Mouse (Mus musculus): ENCODE measurements around the gene Dync1i1. TPM values are rescaled to one million over a fixed set of nuclear protein-coding genes. Genes with fewer than 3 reads are reported as not detected.

Gene Dync1i1
- polyA plus RNA-seq, 1 experiment: not detected

- Histone ChIP-seq H3K4me3 (ENCODE audit: insufficient read depth, low read length) (no peak overlapping the region), H3K27ac (ENCODE audit: insufficient read depth, low read depth, low read length) (no peak overlapping the region), H3K4me1 (ENCODE audit: control insufficient read depth, insufficient read depth, low read length) (no peaks in the 10 kb centered on the region)
- TF ChIP-seq POLR2A (IDR thresholded peaks at IDR 0.05; ENCODE audit: borderline replicate concordance, low read depth, low read length) (no peak), CTCF (IDR thresholded peaks at IDR 0.05; ENCODE audit: low read depth, low read length) (no peak)
Measured at GRCm38 (mm10) chr6:5871060-5871459, 145.6 kb downstream of the Dync1i1 start.

- Histone ChIP-seq H3K27ac (ENCODE audit: insufficient read depth, low read depth, low read length) (no peak overlapping the region), H3K4me1 (ENCODE audit: control insufficient read depth, insufficient read depth, low read length) (no peaks in the 10 kb centered on the region), H3K4me3 (ENCODE audit: insufficient read depth, low read length) (no peak overlapping the region)
- TF ChIP-seq POLR2A (IDR thresholded peaks at IDR 0.05; ENCODE audit: borderline replicate concordance, low read depth, low read length) (no peak), CTCF (IDR thresholded peaks at IDR 0.05; ENCODE audit: low read depth, low read length) (no peak)
Measured at GRCm38 (mm10) chr6:5871581-5872298, 146.3 kb downstream of the Dync1i1 start.

GRCm38 (mm10) chr6:5889341-5889740 is 163.9 kb downstream of the Dync1i1 start:
- no peaks in the 10 kb centered on the region for H3K4me1 ChIP-seq (ENCODE audit: control insufficient read depth, insufficient read depth, low read length)
- no peak for TF ChIP-seq CTCF (IDR thresholded peaks at IDR 0.05; ENCODE audit: low read depth, low read length)
- TF ChIP-seq POLR2A (IDR thresholded peaks at IDR 0.05; ENCODE audit: borderline replicate concordance, low read depth, low read length): no peak
- no peak overlapping the region for H3K4me3 ChIP-seq (ENCODE audit: insufficient read depth, low read length)
- no peak overlapping the region for H3K27ac ChIP-seq (ENCODE audit: insufficient read depth, low read depth, low read length)

GRCm38 (mm10) chr6:5911295-5911694 is 185.9 kb downstream of the Dync1i1 start:
- Histone ChIP-seq H3K4me1 (ENCODE audit: control insufficient read depth, insufficient read depth, low read length) (no peaks in the 10 kb centered on the region), H3K27ac (ENCODE audit: insufficient read depth, low read depth, low read length) (no peak overlapping the region), H3K4me3 (ENCODE audit: insufficient read depth, low read length) (no peak overlapping the region)
- TF ChIP-seq POLR2A (IDR thresholded peaks at IDR 0.05; ENCODE audit: borderline replicate concordance, low read depth, low read length): no peak
- no peak for TF ChIP-seq CTCF (IDR thresholded peaks at IDR 0.05; ENCODE audit: low read depth, low read length)

DNA sequence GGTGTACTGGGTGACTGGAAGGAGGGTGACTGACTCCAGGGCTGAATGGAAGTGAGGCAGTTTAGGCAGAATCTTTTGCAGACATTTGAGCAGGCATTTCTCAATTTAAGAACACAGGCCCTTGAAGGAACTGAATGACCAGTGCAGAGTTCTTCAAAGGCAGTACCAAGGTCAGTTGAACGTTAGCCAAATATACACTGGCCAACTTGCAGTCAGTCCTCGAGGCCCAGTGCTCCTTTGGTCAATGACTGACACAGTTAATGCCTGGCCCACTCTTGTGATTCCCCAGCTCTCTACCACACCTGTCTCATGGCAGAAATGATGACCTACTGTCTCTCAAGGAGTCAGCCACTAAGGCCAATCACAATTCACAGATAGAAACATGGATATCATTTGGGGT is 189.6 kb downstream of the Dync1i1 start:
- TF ChIP-seq POLR2A (IDR thresholded peaks at IDR 0.05; ENCODE audit: borderline replicate concordance, low read depth, low read length) (no peak), CTCF (IDR thresholded peaks at IDR 0.05; ENCODE audit: low read depth, low read length) (no peak)
- Histone ChIP-seq H3K4me1 (ENCODE audit: control insufficient read depth, insufficient read depth, low read length) (no peaks in the 10 kb centered on the region), H3K4me3 (ENCODE audit: insufficient read depth, low read length) (no peak overlapping the region), H3K27ac (ENCODE audit: insufficient read depth, low read depth, low read length) (no peak overlapping the region)

- H3K27ac ChIP-seq (ENCODE audit: insufficient read depth, low read depth, low read length): no peak overlapping the region
- H3K4me3 ChIP-seq (ENCODE audit: insufficient read depth, low read length): no peak overlapping the region
- TF ChIP-seq CTCF (IDR thresholded peaks at IDR 0.05; ENCODE audit: low read depth, low read length): no peak
- TF ChIP-seq POLR2A (IDR thresholded peaks at IDR 0.05; ENCODE audit: borderline replicate concordance, low read depth, low read length): no peak
- H3K4me1 ChIP-seq (ENCODE audit: control insufficient read depth, insufficient read depth, low read length): no peaks in the 10 kb centered on the region
Measured at GRCm38 (mm10) chr6:5920670-5921069, 195.2 kb downstream of the Dync1i1 start.

DNA sequence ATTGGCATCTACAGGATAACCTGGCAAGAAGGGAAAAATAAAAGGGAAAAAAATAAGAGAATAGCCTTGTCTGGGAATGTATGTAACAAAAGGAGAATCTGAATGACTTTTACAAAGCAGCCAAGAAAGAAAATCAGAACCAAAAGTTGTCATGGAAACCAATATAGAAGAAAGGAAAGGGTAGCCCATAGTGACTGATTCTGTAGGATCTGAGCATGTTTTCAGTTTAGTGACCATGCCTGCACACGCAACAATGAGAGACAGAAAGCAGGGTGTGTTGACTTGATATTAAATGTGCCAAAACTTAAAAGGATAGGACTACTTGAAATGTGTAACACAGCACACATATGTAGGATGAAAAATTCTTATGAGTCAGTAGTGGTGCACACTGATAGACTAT is 197.2 kb downstream of the Dync1i1 start:
- TF ChIP-seq POLR2A (IDR thresholded peaks at IDR 0.05; ENCODE audit: borderline replicate concordance, low read depth, low read length) (no peak), CTCF (IDR thresholded peaks at IDR 0.05; ENCODE audit: low read depth, low read length) (no peak)
- H3K27ac ChIP-seq (ENCODE audit: insufficient read depth, low read depth, low read length): no peak overlapping the region
- no peak overlapping the region for H3K4me3 ChIP-seq (ENCODE audit: insufficient read depth, low read length)
- H3K4me1 ChIP-seq (ENCODE audit: control insufficient read depth, insufficient read depth, low read length): no peaks in the 10 kb centered on the region

DNA sequence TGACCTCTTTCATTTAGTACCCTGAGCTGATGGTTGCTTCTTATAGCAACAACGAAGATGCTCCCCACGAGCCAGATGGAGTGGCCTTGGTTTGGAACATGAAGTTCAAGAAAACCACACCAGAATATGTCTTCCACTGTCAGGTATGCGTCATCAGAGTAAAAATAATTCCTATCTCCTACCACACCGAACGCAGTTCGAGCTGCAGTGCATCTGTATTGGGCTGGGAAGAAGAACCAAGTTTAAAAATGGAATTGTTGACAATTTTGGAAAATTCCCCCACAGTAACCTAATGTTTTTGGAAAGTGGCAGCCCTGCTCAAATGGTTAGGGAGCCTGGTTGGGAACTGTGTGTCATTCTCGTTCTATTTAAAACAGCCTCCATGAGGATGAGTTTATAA is 197.7 kb downstream of the Dync1i1 start:
- no peak for TF ChIP-seq POLR2A (IDR thresholded peaks at IDR 0.05; ENCODE audit: borderline replicate concordance, low read depth, low read length)
- no peak for TF ChIP-seq CTCF (IDR thresholded peaks at IDR 0.05; ENCODE audit: low read depth, low read length)
- no peak overlapping the region for H3K4me3 ChIP-seq (ENCODE audit: insufficient read depth, low read length)
- H3K27ac ChIP-seq (ENCODE audit: insufficient read depth, low read depth, low read length): no peak overlapping the region
- H3K4me1 ChIP-seq (ENCODE audit: control insufficient read depth, insufficient read depth, low read length): no peaks in the 10 kb centered on the region

DNA sequence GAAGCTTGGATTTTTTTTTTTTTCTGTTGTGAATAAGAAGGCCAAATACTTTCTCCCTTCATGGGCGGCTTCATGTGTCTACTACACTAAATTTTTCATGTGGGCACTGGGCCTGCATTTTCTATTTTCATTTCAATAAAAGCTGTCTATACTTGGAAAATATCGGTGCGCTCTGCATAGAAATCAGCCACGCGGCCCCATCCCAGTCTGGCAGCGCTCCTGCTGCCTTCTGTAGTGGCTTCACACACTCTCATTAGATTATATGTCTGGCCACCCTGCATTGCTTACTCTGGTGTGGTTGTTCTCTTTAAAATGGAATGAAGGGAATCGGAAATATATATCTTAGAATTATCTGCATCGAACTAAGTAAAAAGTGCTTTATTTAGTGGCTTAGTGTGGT is 204.7 kb downstream of the Dync1i1 start:
- no peak overlapping the region for H3K27ac ChIP-seq (ENCODE audit: insufficient read depth, low read depth, low read length)
- no peak overlapping the region for H3K4me3 ChIP-seq (ENCODE audit: insufficient read depth, low read length)
- no peak for TF ChIP-seq POLR2A (IDR thresholded peaks at IDR 0.05; ENCODE audit: borderline replicate concordance, low read depth, low read length)
- no peak for TF ChIP-seq CTCF (IDR thresholded peaks at IDR 0.05; ENCODE audit: low read depth, low read length)
- H3K4me1 ChIP-seq (ENCODE audit: control insufficient read depth, insufficient read depth, low read length): no peaks in the 10 kb centered on the region

DNA sequence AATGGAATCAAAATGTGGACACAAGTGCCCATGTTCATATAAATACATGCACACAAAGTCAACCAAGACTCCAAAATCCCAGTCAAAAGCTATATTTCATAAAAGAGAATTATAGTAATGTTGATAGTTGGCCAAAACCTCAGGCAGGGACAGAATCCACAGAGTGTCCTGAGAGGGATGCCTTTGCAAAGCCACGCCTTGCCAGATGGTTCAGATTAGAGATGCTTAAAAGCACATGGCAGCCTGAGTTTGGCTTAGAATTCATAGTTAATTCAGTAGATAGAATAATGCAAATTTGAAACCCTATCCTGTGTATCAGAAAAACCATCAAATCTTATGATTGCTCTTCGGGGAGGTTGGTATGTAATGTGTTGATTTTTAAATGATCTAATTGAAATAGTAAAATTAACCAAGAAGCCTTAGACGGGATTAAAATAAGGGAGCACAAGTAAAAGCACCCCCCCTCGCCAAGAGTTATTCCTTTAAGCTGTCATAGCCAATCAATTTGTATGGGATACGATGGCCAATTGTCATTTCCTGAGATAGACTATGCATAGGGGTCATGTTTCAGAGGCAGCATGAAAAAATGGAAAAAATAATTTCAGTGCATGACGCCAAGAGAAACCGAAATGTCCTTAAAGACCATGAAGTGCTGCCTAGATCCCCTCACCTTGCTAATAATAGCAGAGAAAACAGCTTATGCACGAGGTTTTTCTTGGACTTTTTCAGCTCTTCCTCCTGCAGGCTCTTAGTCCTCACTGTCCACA is 210.3 kb downstream of the Dync1i1 start:
- Histone ChIP-seq H3K27ac (ENCODE audit: insufficient read depth, low read depth, low read length) (no peak overlapping the region), H3K4me3 (ENCODE audit: insufficient read depth, low read length) (no peak overlapping the region), H3K4me1 (ENCODE audit: control insufficient read depth, insufficient read depth, low read length) (no peaks in the 10 kb centered on the region)
- TF ChIP-seq CTCF (IDR thresholded peaks at IDR 0.05; ENCODE audit: low read depth, low read length): no peak

Data from bone marrow macrophage, adult 2 months (primary cell).